Mouse (Mus musculus): ENCODE measurements around the gene Obp2b. TPM values are rescaled to one million over a fixed set of nuclear protein-coding genes. Genes with fewer than 3 reads are reported as not detected.

The Obp2b gene
- total and polyA plus RNA-seq, 3 experiments: not detected

GRCm38 (mm10) chr2:25741671-25742070, 4.9 kb downstream of the Obp2b start:
- Histone ChIP-seq H3K36me3 (replicated peaks) (no peaks in the 10 kb centered on the region), H3K4me3 (ENCODE audit: low read depth, low read length) (no peak overlapping the region), H3K27me3 (ENCODE audit: insufficient read depth, low read length) (no peaks in the 10 kb centered on the region), H3K9me3 (replicated peaks) (peaks cover 7% of the 10 kb centered on the region; the same call in 1 of the 2 replicates), H3K4me1 (ENCODE audit: insufficient read depth, low read depth, low read length) (no peaks in the 10 kb centered on the region)
- TF ChIP-seq GATA1 (IDR thresholded peaks at IDR 0.05; ENCODE audit: borderline replicate concordance, low read length): no peak
- TF ChIP-seq POLR2AphosphoS5 (IDR thresholded peaks at IDR 0.05; ENCODE audit: insufficient replicate concordance, low read depth, low read length): no peak
- TF ChIP-seq CTCF (IDR thresholded peaks at IDR 0.05; ENCODE audit: low read depth, low read length): no peak
- DNase-seq (ENCODE audit: low spot score): no peak
- no peak for ATAC-seq (ENCODE audit: extremely low read depth, insufficient number of reproducible peaks, low FRiP score, poor library complexity, severe bottlenecking)

GRCm38 (mm10) chr2:25754201-25754600, 17.4 kb downstream of the Obp2b start:
- Histone ChIP-seq H3K27me3 (ENCODE audit: insufficient read depth, low read length) (no peaks in the 10 kb centered on the region; the same call in 1 of the 2 replicates), H3K9me3 (replicated peaks) (no peaks in the 10 kb centered on the region), H3K4me1 (ENCODE audit: insufficient read depth, low read depth, low read length) (no peaks in the 10 kb centered on the region), H3K36me3 (replicated peaks) (no peaks in the 10 kb centered on the region), H3K4me3 (ENCODE audit: low read depth, low read length) (no peak overlapping the region)
- DNase-seq (ENCODE audit: low spot score) (no peak), ATAC-seq (ENCODE audit: extremely low read depth, insufficient number of reproducible peaks, low FRiP score, poor library complexity, severe bottlenecking) (no peak)
- TF ChIP-seq POLR2AphosphoS5 (IDR thresholded peaks at IDR 0.05; ENCODE audit: insufficient replicate concordance, low read depth, low read length) (no peak), GATA2 (IDR thresholded peaks at IDR 0.05; ENCODE audit: borderline replicate concordance, low read depth, low read length) (no peak), CTCF (IDR thresholded peaks at IDR 0.05; ENCODE audit: low read depth, low read length) (no peak), GATA1 (IDR thresholded peaks at IDR 0.05; ENCODE audit: borderline replicate concordance, low read length) (no peak), TAL1 (conservative IDR thresholded peaks at IDR 0.05; ENCODE audit: low read depth, low read length) (no peak)

GRCm38 (mm10) chr2:25758064-25758625, 21.3 kb downstream of the Obp2b start:
- ATAC-seq (ENCODE audit: extremely low read depth, insufficient number of reproducible peaks, low FRiP score, poor library complexity, severe bottlenecking): no peak
- TF ChIP-seq CTCF (IDR thresholded peaks at IDR 0.05; ENCODE audit: low read depth, low read length): no peak
- no peak for TF ChIP-seq TAL1 (conservative IDR thresholded peaks at IDR 0.05; ENCODE audit: low read depth, low read length)
- no peak for TF ChIP-seq GATA2 (IDR thresholded peaks at IDR 0.05; ENCODE audit: borderline replicate concordance, low read depth, low read length)
- TF ChIP-seq POLR2AphosphoS5 (IDR thresholded peaks at IDR 0.05; ENCODE audit: insufficient replicate concordance, low read depth, low read length): no peak
- TF ChIP-seq GATA1 (IDR thresholded peaks at IDR 0.05; ENCODE audit: borderline replicate concordance, low read length): no peak

GRCm38 (mm10) chr2:25765269-25765668, 28.5 kb downstream of the Obp2b start, which contains the start of gene Lcn3:
Lcn3 (plus strand) TSS chr2:25765569.
- H3K4me1 ChIP-seq (ENCODE audit: insufficient read depth, low read depth, low read length): no peaks in the 10 kb centered on the region
- TF ChIP-seq CTCF (IDR thresholded peaks at IDR 0.05; ENCODE audit: low read depth, low read length) (no peak), POLR2AphosphoS5 (IDR thresholded peaks at IDR 0.05; ENCODE audit: insufficient replicate concordance, low read depth, low read length) (no peak), TAL1 (conservative IDR thresholded peaks at IDR 0.05; ENCODE audit: low read depth, low read length) (no peak), GATA2 (IDR thresholded peaks at IDR 0.05; ENCODE audit: borderline replicate concordance, low read depth, low read length) (no peak), GATA1 (IDR thresholded peaks at IDR 0.05; ENCODE audit: borderline replicate concordance, low read length) (no peak)
- DNase-seq (ENCODE audit: low spot score): no peak
- no peaks in the 10 kb centered on the region for H3K36me3 ChIP-seq (replicated peaks)
- peaks cover 34% of the 10 kb centered on the region for H3K27me3 ChIP-seq (ENCODE audit: insufficient read depth, low read length)
- H3K4me3 ChIP-seq (ENCODE audit: low read depth, low read length): no peak within 1 kb of the TSS
- ATAC-seq (ENCODE audit: extremely low read depth, insufficient number of reproducible peaks, low FRiP score, poor library complexity, severe bottlenecking): no peak
- no peaks in the 10 kb centered on the region for H3K9me3 ChIP-seq (replicated peaks)

More at GRCm38 (mm10) chr2:25758064-25758625, 21.3 kb downstream of the Obp2b start:
- Histone ChIP-seq H3K4me1 (ENCODE audit: insufficient read depth, low read depth, low read length) (no peaks in the 10 kb centered on the region), H3K27me3 (ENCODE audit: insufficient read depth, low read length) (no peaks in the 10 kb centered on the region; the same call in 1 of the 2 replicates), H3K36me3 (replicated peaks) (no peaks in the 10 kb centered on the region), H3K4me3 (ENCODE audit: low read depth, low read length) (no peak overlapping the region), H3K9me3 (replicated peaks) (no peaks in the 10 kb centered on the region)
- DNase-seq (ENCODE audit: low spot score): no peak

GRCm38 (mm10) chr2:25767764-25768163, 31.0 kb downstream of the Obp2b start:
- DNase-seq (ENCODE audit: low spot score) (no peak), ATAC-seq (ENCODE audit: extremely low read depth, insufficient number of reproducible peaks, low FRiP score, poor library complexity, severe bottlenecking) (no peak)
- TF ChIP-seq GATA2 (IDR thresholded peaks at IDR 0.05; ENCODE audit: borderline replicate concordance, low read depth, low read length) (no peak), TAL1 (conservative IDR thresholded peaks at IDR 0.05; ENCODE audit: low read depth, low read length) (no peak), GATA1 (IDR thresholded peaks at IDR 0.05; ENCODE audit: borderline replicate concordance, low read length) (no peak), CTCF (IDR thresholded peaks at IDR 0.05; ENCODE audit: low read depth, low read length) (no peak), POLR2AphosphoS5 (IDR thresholded peaks at IDR 0.05; ENCODE audit: insufficient replicate concordance, low read depth, low read length) (no peak)
- Histone ChIP-seq H3K36me3 (replicated peaks) (no peaks in the 10 kb centered on the region), H3K9me3 (replicated peaks) (no peaks in the 10 kb centered on the region), H3K27me3 (ENCODE audit: insufficient read depth, low read length) (peaks cover 34% of the 10 kb centered on the region), H3K4me3 (ENCODE audit: low read depth, low read length) (no peak overlapping the region), H3K4me1 (ENCODE audit: insufficient read depth, low read depth, low read length) (no peaks in the 10 kb centered on the region)

- Histone ChIP-seq H3K4me1 (ENCODE audit: insufficient read depth, low read depth, low read length) (no peaks in the 10 kb centered on the region), H3K36me3 (replicated peaks) (no peaks in the 10 kb centered on the region), H3K4me3 (ENCODE audit: low read depth, low read length) (no peak overlapping the region), H3K27me3 (ENCODE audit: insufficient read depth, low read length) (peaks cover 15% of the 10 kb centered on the region), H3K9me3 (replicated peaks) (no peaks in the 10 kb centered on the region)
- no peak for ATAC-seq (ENCODE audit: extremely low read depth, insufficient number of reproducible peaks, low FRiP score, poor library complexity, severe bottlenecking)
- TF ChIP-seq TAL1 (conservative IDR thresholded peaks at IDR 0.05; ENCODE audit: low read depth, low read length): no peak
- TF ChIP-seq GATA1 (IDR thresholded peaks at IDR 0.05; ENCODE audit: borderline replicate concordance, low read length): no peak
- TF ChIP-seq CTCF (IDR thresholded peaks at IDR 0.05; ENCODE audit: low read depth, low read length): no peak
- TF ChIP-seq POLR2AphosphoS5 (IDR thresholded peaks at IDR 0.05; ENCODE audit: insufficient replicate concordance, low read depth, low read length): no peak
- TF ChIP-seq GATA2 (IDR thresholded peaks at IDR 0.05; ENCODE audit: borderline replicate concordance, low read depth, low read length): no peak
- no peak for DNase-seq (ENCODE audit: low spot score)
Measured at GRCm38 (mm10) chr2:25773507-25773906, 36.7 kb downstream of the Obp2b start.
